Mouse (Mus musculus) common myeloid progenitor, adult 5-6 weeks (primary cell): ENCODE data around the gene Olfr898. TPM values are rescaled to one million over a fixed set of nuclear protein-coding genes. Genes with fewer than 3 reads are reported as not detected.

Source experiments
- ATAC-seq: replicated peaks from 2 replicates; pipeline ENCODE4 v1.8.0; 2016; ENCODE audit warnings: low read depth, mild to moderate bottlenecking, moderate TSS enrichment, inconsistent platforms; ENCODE audit not compliant: poor library complexity, severe bottlenecking
- total RNA-seq: library from RNA; stranded (forward); fragments of 200-1000, 187-1606 nt; gene quantifications from 2 replicates; pipeline ENCODE4 v1.2.3, GENCODE M21; 2017

The Olfr898 gene
- not detected in 2 replicates for total RNA-seq

DNA sequence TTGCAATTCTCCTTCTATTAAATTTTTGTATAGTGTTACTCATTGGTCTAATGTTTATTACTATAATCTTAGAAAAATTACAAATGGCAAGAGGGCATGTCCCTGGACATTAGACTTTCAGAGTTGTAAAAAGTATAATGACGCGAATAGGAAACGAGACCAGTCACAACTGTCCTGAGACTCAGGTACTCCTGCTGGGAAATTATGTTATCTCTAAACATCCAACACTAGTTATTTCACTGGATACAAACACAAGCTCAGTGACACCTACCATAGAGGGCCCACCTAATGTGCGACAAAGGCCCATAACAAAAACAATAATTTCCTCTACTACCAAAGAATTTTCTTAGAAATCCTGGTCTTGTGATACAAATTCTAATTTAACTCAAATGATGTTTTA lies at the start of gene Olfr898:
Olfr898 (plus strand) TSS at position 301 of the 400 bp plus-strand sequence.
- ATAC-seq = no peak

DNA sequence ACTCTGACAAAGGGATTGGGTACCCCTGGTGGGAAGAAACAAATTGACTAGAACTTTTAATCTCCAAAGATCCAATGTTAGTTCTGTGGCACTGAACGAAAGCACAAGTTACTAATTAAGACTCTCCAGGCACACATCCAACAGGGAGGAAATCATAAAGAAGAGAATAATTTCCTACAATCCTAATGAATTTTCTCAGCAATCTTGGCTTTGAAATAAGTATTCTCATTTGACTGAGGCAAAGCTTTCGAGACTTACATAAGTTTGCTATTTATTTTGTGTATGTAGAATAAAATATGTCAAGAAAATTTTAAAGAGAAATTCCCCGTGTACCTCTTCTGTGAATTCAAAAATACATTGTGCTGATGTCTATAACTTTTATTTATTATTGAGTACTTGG lies 19.5 kb upstream of the Olfr898 start, which contains the start of gene Olfr25:
Olfr25 (plus strand) TSS at position 301 of the 400 bp plus-strand sequence.
- no peak for ATAC-seq

DNA sequence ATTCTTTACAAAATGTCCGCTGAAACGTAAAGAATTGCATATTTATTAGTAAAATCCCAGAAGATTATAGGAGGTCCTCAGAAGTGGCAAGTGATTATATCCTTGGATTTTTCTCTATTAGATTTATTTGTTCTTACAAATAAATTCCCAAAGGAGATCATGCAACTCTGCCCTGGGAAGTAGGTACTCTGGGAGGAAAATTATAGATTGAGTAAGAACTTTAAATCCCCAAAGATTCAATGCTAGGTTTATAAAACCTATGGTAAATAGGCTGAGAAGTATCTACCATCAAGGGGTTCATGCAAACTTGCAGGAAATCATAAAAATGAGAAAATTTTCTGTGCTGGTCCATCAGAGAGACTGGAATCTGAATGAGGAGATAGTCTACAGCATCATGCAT lies 18.4 kb downstream of the Olfr898 start, which contains the start of gene Olfr250:
Olfr250 (plus strand) TSS at position 301 of the 400 bp plus-strand sequence.
- ATAC-seq = no peak

DNA sequence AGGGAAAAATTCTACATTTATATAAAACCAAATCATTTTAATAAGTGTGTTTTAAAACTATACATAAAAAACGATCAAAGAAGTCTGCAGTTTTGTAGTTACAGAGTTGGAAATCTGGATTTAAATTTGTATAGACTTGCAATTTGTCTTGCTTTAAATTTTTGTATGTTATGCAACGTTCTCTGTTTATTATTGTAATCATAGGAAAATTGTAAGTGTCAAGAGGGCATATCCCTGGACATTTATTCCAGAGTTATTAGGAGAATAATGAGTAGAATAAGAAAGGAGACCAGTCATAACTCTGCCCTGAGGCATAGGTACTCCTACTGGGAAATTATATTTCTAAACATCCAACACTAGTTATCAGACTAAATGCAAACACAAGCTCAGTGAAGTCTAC lies 28.6 kb downstream of the Olfr898 start, which contains the start of gene Olfr251:
Olfr251 (plus strand) TSS at position 301 of the 400 bp plus-strand sequence.
- ATAC-seq = no peak

DNA sequence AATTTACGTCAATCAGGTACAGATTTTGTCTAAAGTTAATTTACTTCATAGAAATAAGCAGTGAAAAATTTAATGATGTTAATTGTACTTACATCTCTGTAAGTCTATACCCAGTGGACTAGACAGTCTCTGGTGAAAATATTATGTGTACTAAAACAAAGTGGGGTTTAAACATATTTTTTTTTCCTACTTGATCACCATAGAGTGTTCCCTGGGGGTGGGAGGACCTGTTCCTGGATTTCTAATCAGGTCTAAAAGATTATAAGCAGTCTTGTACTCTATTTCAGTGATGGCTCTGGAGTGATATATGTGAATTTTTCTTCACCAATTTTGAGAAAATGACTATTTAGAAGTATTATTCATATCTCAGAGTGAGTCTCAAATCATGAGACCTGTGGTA lies 53.2 kb downstream of the Olfr898 start, which contains the start of gene Olfr147:
Olfr147 (plus strand) TSS at position 301 of the 400 bp plus-strand sequence.
- ATAC-seq = no peak

Other genes with a start within 250 kb of the Olfr898 start
- gene Olfr888, start 240.3 kb upstream of the Olfr898 start, total RNA-seq = not detected in 2 replicates
- gene Olfr889, start 233.2 kb upstream of the Olfr898 start, total RNA-seq = 0.05 TPM in 1 of 2 replicates, not detected in the other
- gene Olfr890, start 205.9 kb upstream of the Olfr898 start, total RNA-seq = not detected in 2 replicates
- not detected in 2 replicates for gene Olfr891, start 167.6 kb upstream of the Olfr898 start, total RNA-seq
- gene Olfr893, start 140.0 kb upstream of the Olfr898 start, total RNA-seq = not detected in 2 replicates
- not detected in 2 replicates for gene Olfr894, start 130.4 kb upstream of the Olfr898 start, total RNA-seq
- not detected in 2 replicates for gene Olfr143, start 95.6 kb upstream of the Olfr898 start, total RNA-seq
- not detected in 2 replicates for gene Olfr895, start 80.6 kb upstream of the Olfr898 start, total RNA-seq
- not detected in 2 replicates for gene Olfr896-ps1, start 57.3 kb upstream of the Olfr898 start, total RNA-seq
- not detected in 2 replicates for gene Olfr25, start 19.4 kb upstream of the Olfr898 start, total RNA-seq
- not detected in 2 replicates for gene Olfr250, start 18.5 kb downstream of the Olfr898 start, total RNA-seq
- not detected in 2 replicates for gene Olfr251, start 28.7 kb downstream of the Olfr898 start, total RNA-seq
- gene Olfr147, start 53.3 kb downstream of the Olfr898 start, total RNA-seq = not detected in 2 replicates
- not detected in 2 replicates for gene Olfr901, start 81.0 kb downstream of the Olfr898 start, total RNA-seq
- not detected in 2 replicates for gene Olfr902, start 99.2 kb downstream of the Olfr898 start, total RNA-seq
- gene Olfr904, start 114.7 kb downstream of the Olfr898 start, total RNA-seq = not detected in 2 replicates
- not detected in 2 replicates for gene Olfr905, start 122.7 kb downstream of the Olfr898 start, total RNA-seq
- not detected in 2 replicates for gene Olfr906, start 138.7 kb downstream of the Olfr898 start, total RNA-seq
- not detected in 2 replicates for gene Olfr907, start 147.4 kb downstream of the Olfr898 start, total RNA-seq
- not detected in 2 replicates for gene Olfr911-ps1, start 173.2 kb downstream of the Olfr898 start, total RNA-seq
- not detected in 2 replicates for gene Olfr910, start 189.4 kb downstream of the Olfr898 start, total RNA-seq
- not detected in 2 replicates for gene Olfr912, start 231.8 kb downstream of the Olfr898 start, total RNA-seq
- gene Olfr913, start 244.3 kb downstream of the Olfr898 start, total RNA-seq = not detected in 2 replicates